In genomic region chr15:81294386-81294785, GRCm38 (mm10) we compare ENCODE assay signal across 34 mouse cellular contexts. TPM values are rescaled to one million over a fixed set of nuclear protein-coding genes. Genes with fewer than 3 reads are reported as not detected.
A peak's percentile ranks its signal among the peaks of the same experiment; 100 is the strongest.
DNase-seq lines count a peak whose midpoint lies in the region; ATAC-seq and TF ChIP-seq lines count a peak whose summit lies in the region.
"Had no signal": no experiment of that assay in that cellular context is flagged by ENCODE, and none has a peak within 500 bp of the region (broad histone marks: within the 10 kb centered on the region; RNA-seq: fewer than 3 reads in every experiment).

No protein-coding gene starts in this region.

- TF ChIP-seq EP300 in liver, postnatal 0 days (IDR thresholded peaks at IDR 0.05; ENCODE audit: low read depth), result no peak

- DNase-seq in embryonic facial prominence, embryonic 14.5 days (ENCODE audit: low spot score), result peak; percentile 86
- DNase-seq in embryonic facial prominence, embryonic 10.5 days (ENCODE audit: low spot score), result no peak
- peak; percentile 10 for DNase-seq in heart, adult 8-10 months (ENCODE audit: low spot score)
- DNase-seq in liver, postnatal 0 days, result no peak
- no peak for DNase-seq in liver
- peak; percentile 36 for DNase-seq in fat pad, adult 2 months (ENCODE audit: extremely low read depth, low read depth, low spot score)
- no peak for DNase-seq in ovary, postnatal 14 days (ENCODE audit: low spot score)
- DNase-seq: adrenal gland, postnatal 10 days; cerebellum, adult 11 months; cerebellum, adult 9-10 months; embryo, embryonic 11 days; gastrocnemius, postnatal 25 days; heart, postnatal 10 days; kidney, postnatal 14 days; layer of hippocampus, adult 9-11 months; lung, embryonic 14.5 days; lung, postnatal 14 days; midbrain, embryonic 14.5 days; thymus, adult 18-20 months; thymus, postnatal 25 days had no signal

- no peak for TF ChIP-seq CTCF in liver, postnatal 0 days (IDR thresholded peaks at IDR 0.05; ENCODE audit: low read depth)

- 68% methylated on average over 12 of the region's 12 CpGs for WGBS in embryonic facial prominence, embryonic 14.5 days
- 85% methylated on average over 12 of the region's 12 CpGs for WGBS in embryonic facial prominence, embryonic 10.5 days
- 75% methylated on average over 12 of the region's 12 CpGs for WGBS in heart, embryonic 11.5 days (ENCODE audit: insufficient replicate concordance)
- WGBS in liver, postnatal 0 days (ENCODE audit: insufficient replicate concordance), result 68% methylated on average over 12 of the region's 12 CpGs

- H3K4me1 ChIP-seq in embryonic facial prominence, embryonic 14.5 days (ENCODE audit: control insufficient read depth, insufficient read depth, low read length), result no peaks in the 10 kb centered on the region
- H3K4me1 ChIP-seq in embryonic facial prominence, embryonic 10.5 days, result 0 out of 2 replicates have a peak, but pooled peaks cover 4% of the 10 kb centered on the region
- no peaks in the 10 kb centered on the region for H3K4me1 ChIP-seq in heart, embryonic 11.5 days (ENCODE audit: control insufficient read depth, insufficient read depth, low read length)
- 0 out of 2 replicates have a peak, but pooled peaks cover 4% of the 10 kb centered on the region for H3K4me1 ChIP-seq in liver, postnatal 0 days (ENCODE audit: insufficient read depth)
- H3K4me1 ChIP-seq: forebrain, embryonic 12.5 days; limb, embryonic 15.5 days; neural tube, embryonic 15.5 days had no signal

- H3K27me3 ChIP-seq in embryonic facial prominence, embryonic 14.5 days (replicated peaks; ENCODE audit: control insufficient read depth, insufficient read depth, low read length), result no peaks in the 10 kb centered on the region
- H3K27me3 ChIP-seq in embryonic facial prominence, embryonic 10.5 days (replicated peaks; ENCODE audit: low read depth, poor library complexity, severe bottlenecking), result no peaks in the 10 kb centered on the region
- H3K27me3 ChIP-seq in heart, embryonic 11.5 days (ENCODE audit: control insufficient read depth, insufficient read depth, low read length), result no peaks in the 10 kb centered on the region
- no peaks in the 10 kb centered on the region for H3K27me3 ChIP-seq in liver, postnatal 0 days (ENCODE audit: insufficient read depth, low read length)
- H3K27me3 ChIP-seq: embryonic facial prominence, embryonic 13.5 days; forebrain, embryonic 12.5 days; heart, embryonic 13.5 days; limb, embryonic 15.5 days; neural tube, embryonic 15.5 days had no signal

- H3K36me3 ChIP-seq in embryonic facial prominence, embryonic 14.5 days (ENCODE audit: control insufficient read depth, insufficient read depth, low read length), result no peaks in the 10 kb centered on the region
- H3K36me3 ChIP-seq in embryonic facial prominence, embryonic 10.5 days (replicated peaks), result no peaks in the 10 kb centered on the region
- no peaks in the 10 kb centered on the region for H3K36me3 ChIP-seq in heart, embryonic 11.5 days (ENCODE audit: control insufficient read depth, insufficient read depth, low read length)
- no peaks in the 10 kb centered on the region for H3K36me3 ChIP-seq in liver, postnatal 0 days (replicated peaks; ENCODE audit: insufficient read depth, low read length)
- H3K36me3 ChIP-seq: embryonic facial prominence, embryonic 13.5 days; forebrain, embryonic 12.5 days; G1E; heart, embryonic 13.5 days; limb, embryonic 15.5 days; neural tube, embryonic 15.5 days had no signal

- no peaks in the 10 kb centered on the region for H3K9me3 ChIP-seq in embryonic facial prominence, embryonic 14.5 days (ENCODE audit: control insufficient read depth, low read length)
- peaks cover 5% of the 10 kb centered on the region; the same call in 1 of the 2 replicates for H3K9me3 ChIP-seq in embryonic facial prominence, embryonic 10.5 days
- no peaks in the 10 kb centered on the region for H3K9me3 ChIP-seq in heart, embryonic 11.5 days (replicated peaks; ENCODE audit: control insufficient read depth, low read length)
- no peaks in the 10 kb centered on the region for H3K9me3 ChIP-seq in liver, postnatal 0 days (ENCODE audit: low read length)
- H3K9me3 ChIP-seq: embryonic facial prominence, embryonic 13.5 days; forebrain, embryonic 12.5 days; G1E; heart, embryonic 13.5 days; limb, embryonic 15.5 days; neural tube, embryonic 15.5 days had no signal

- no peak overlapping the region for H3K4me2 ChIP-seq in embryonic facial prominence, embryonic 14.5 days (ENCODE audit: low read depth, low read length)
- no peak overlapping the region for H3K4me2 ChIP-seq in heart, embryonic 11.5 days
- H3K4me2 ChIP-seq in liver, postnatal 0 days (ENCODE audit: low read depth, low read length), result no peak overlapping the region
- H3K4me2 ChIP-seq: embryonic facial prominence, embryonic 13.5 days; forebrain, embryonic 12.5 days; heart, embryonic 13.5 days; hindbrain, embryonic 14.5 days; limb, embryonic 15.5 days; lung, embryonic 14.5 days; neural tube, embryonic 15.5 days had no signal

- no peak overlapping the region for H3K4me3 ChIP-seq in embryonic facial prominence, embryonic 14.5 days (ENCODE audit: low read depth, low read length)
- no peak overlapping the region for H3K4me3 ChIP-seq in embryonic facial prominence, embryonic 10.5 days
- no peak overlapping the region for H3K4me3 ChIP-seq in heart, embryonic 11.5 days (ENCODE audit: low read depth, low read length)
- H3K4me3 ChIP-seq in liver, postnatal 0 days (ENCODE audit: low read depth, low read length), result no peak overlapping the region
- H3K4me3 ChIP-seq: embryonic facial prominence, embryonic 13.5 days; erythroblast, embryonic 14.5 days; forebrain, embryonic 12.5 days; heart, embryonic 13.5 days; limb, embryonic 15.5 days; neural tube, embryonic 15.5 days had no signal

- ATAC-seq in embryonic facial prominence, embryonic 14.5 days (ENCODE audit: low read depth), result no peak; the same call in 1 of the 2 replicates
- no peak for ATAC-seq in heart, embryonic 11.5 days (replicated peaks; ENCODE audit: insufficient number of reproducible peaks, low FRiP score, low TSS enrichment)
- ATAC-seq in liver, postnatal 0 days, result peak; percentile 48; the same call in 1 of the 2 replicates
- ATAC-seq: intestine, postnatal 0 days had no signal

- H3K9ac ChIP-seq in embryonic facial prominence, embryonic 14.5 days (ENCODE audit: low read depth, low read length), result no peak overlapping the region
- H3K9ac ChIP-seq in heart, embryonic 11.5 days (ENCODE audit: low read depth, low read length), result no peak overlapping the region
- no peak overlapping the region for H3K9ac ChIP-seq in liver, postnatal 0 days (replicated peaks)
- H3K9ac ChIP-seq: embryonic facial prominence, embryonic 13.5 days; forebrain, embryonic 12.5 days; heart, embryonic 13.5 days; hindbrain, embryonic 14.5 days; limb, embryonic 15.5 days; liver, embryonic 14.5 days; lung, embryonic 14.5 days; neural tube, embryonic 15.5 days had no signal

- H3K27ac ChIP-seq in embryonic facial prominence, embryonic 14.5 days (replicated peaks; ENCODE audit: low read depth, low read length), result no peak overlapping the region
- no peak overlapping the region for H3K27ac ChIP-seq in embryonic facial prominence, embryonic 10.5 days (replicated peaks)
- no peak overlapping the region for H3K27ac ChIP-seq in heart, embryonic 11.5 days (ENCODE audit: low read depth, low read length)
- no peak overlapping the region for H3K27ac ChIP-seq in liver, postnatal 0 days (ENCODE audit: low read depth)
- H3K27ac ChIP-seq: embryonic facial prominence, embryonic 13.5 days; forebrain, embryonic 12.5 days; heart, embryonic 13.5 days; hindbrain, embryonic 14.5 days; limb, embryonic 15.5 days; liver, embryonic 14.5 days; neural tube, embryonic 15.5 days had no signal

RNA-seq across cellular contexts. Expression of gene Mchr1, which starts 59.1 kb away (rescaled TPM):
- 1.1 and 2.0 TPM in 2 replicates for polyA plus RNA-seq in embryonic facial prominence, embryonic 14.5 days (2014; fragmentation: Nextera tagmentation; extraction: Ambion mirVana)
- 0.15 and 0.27 TPM in 2 replicates for polyA plus RNA-seq in embryonic facial prominence, embryonic 10.5 days (2016; fragmentation: Nextera tagmentation; extraction: Ambion mirVana)
- not detected for total RNA-seq in heart, adult 8-10 months (2022)
- polyA plus RNA-seq in heart, embryonic 11.5 days (2014; fragmentation: Nextera tagmentation; extraction: Ambion mirVana), result 0.15 TPM in 1 of 2 replicates, not detected in the other
- 0.12 and 0.17 TPM in 2 replicates for polyA plus RNA-seq in liver, postnatal 0 days (2015; fragmentation: Nextera tagmentation; extraction: Ambion mirVana)
- total RNA-seq: heart, adult 18-20 months; heart, postnatal 10 days; hematopoietic stem cell, adult 5-6 weeks; monocyte, adult 5-6 weeks had no signal
- polyA plus RNA-seq: erythroblast, embryonic 14.5 days; G1E had no signal

Comparison
In these comparisons a context has a peak if more than half of its experiments do, and no peak if none do; other contexts are left out.
1. DNase-seq: peak in embryonic facial prominence, embryonic 14.5 days (single experiment), heart, adult 8-10 months (single experiment) and fat pad, adult 2 months (single experiment); none in embryonic facial prominence, embryonic 10.5 days (single experiment), liver, postnatal 0 days (single experiment), liver (single experiment) and ovary, postnatal 14 days (single experiment).